Mouse (Mus musculus): ENCODE results near the gene Arrdc1. TPM values are rescaled to one million over a fixed set of nuclear protein-coding genes. Genes with fewer than 3 reads are reported as not detected.

Gene Arrdc1
- polyA plus RNA-seq (2014; fragmentation: Illumina TruSeq; extraction: RNeasy Lipid Tissue Mini Kit (QIAGEN cat#74804); ENCODE audit: insufficient read depth, low read depth, low replicate concordance), result 58.3 TPM

GRCm38 (mm10) chr2:24935057-24935796 lies at the start of gene Arrdc1:
Arrdc1 (minus strand) TSS chr2:24935252.

GRCm38 (mm10) chr2:24975704-24976297 lies 40.7 kb upstream of the Arrdc1 start, which contains the start of gene Pnpla7:
Pnpla7 (plus strand) TSS chr2:24976033.

GRCm38 (mm10) chr2:24974906-24975703 lies 40.1 kb upstream of the Arrdc1 start, which contains the start of gene Mrpl41:
Mrpl41 (minus strand) TSS chr2:24975098.

DNA sequence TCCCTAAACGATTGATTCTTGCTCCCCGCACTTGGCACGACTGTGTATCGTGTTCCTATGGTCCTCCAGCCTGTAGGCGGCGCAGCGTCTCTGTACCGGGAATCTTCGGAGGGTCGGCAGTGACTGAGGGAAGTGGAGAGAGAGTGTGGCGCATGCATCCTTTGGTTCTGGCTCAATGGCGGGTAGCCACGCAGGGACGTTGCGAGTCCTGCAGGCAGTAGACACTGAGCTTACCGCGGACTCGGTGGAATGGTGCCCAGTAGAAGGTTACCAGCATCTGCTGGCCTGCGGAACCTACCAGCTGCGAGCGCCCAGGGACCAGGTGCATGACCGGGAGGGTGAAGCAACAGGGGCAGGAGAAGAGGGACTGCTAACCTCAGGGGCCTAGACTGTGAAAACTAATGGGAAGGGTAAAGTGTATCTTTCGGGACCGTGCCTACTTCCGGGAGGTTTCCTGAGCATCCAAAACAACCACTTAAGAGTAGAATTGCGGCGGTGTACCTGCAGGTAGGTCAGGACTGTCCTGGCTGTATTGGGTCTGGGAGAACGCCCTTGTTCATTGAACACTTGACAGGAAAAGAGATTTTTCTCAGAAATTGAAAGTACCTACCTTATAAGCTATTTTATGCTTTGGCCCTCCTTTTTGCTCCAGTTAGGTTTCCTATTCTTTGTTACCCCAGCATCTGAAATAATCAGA lies 27.4 kb upstream of the Arrdc1 start, which contains the start of gene Dph7:
Dph7 (plus strand) TSS at position 97 of the 697 bp plus-strand sequence.

GRCm38 (mm10) chr2:24949421-24950188 lies 14.6 kb upstream of the Arrdc1 start, which contains the start of gene Zmynd19:
Zmynd19 (plus strand) TSS chr2:24949792.

GRCm38 (mm10) chr2:24918930-24919838 lies 15.9 kb downstream of the Arrdc1 start, which contains the start of gene Ehmt1:
Ehmt1 (minus strand) TSS chr2:24919614.

Other genes starting within 250 kb of the Arrdc1 start
- 0.09 TPM for gene Cacna1b, start 172.1 kb downstream of the Arrdc1 start, polyA plus RNA-seq (2014; fragmentation: Illumina TruSeq; extraction: RNeasy Lipid Tissue Mini Kit (QIAGEN cat#74804); ENCODE audit: insufficient read depth, low read depth, low replicate concordance)
- 8.9 TPM for gene Ehmt1, start 15.6 kb downstream of the Arrdc1 start, polyA plus RNA-seq (2014; fragmentation: Illumina TruSeq; extraction: RNeasy Lipid Tissue Mini Kit (QIAGEN cat#74804); ENCODE audit: insufficient read depth, low read depth, low replicate concordance)
- gene Zmynd19, start 14.5 kb upstream of the Arrdc1 start, polyA plus RNA-seq (2014; fragmentation: Illumina TruSeq; extraction: RNeasy Lipid Tissue Mini Kit (QIAGEN cat#74804); ENCODE audit: insufficient read depth, low read depth, low replicate concordance), result 11.7 TPM
- 12.6 TPM for gene Dph7, start 27.1 kb upstream of the Arrdc1 start, polyA plus RNA-seq (2014; fragmentation: Illumina TruSeq; extraction: RNeasy Lipid Tissue Mini Kit (QIAGEN cat#74804); ENCODE audit: insufficient read depth, low read depth, low replicate concordance)
- 58.2 TPM for gene Mrpl41, start 39.8 kb upstream of the Arrdc1 start, polyA plus RNA-seq (2014; fragmentation: Illumina TruSeq; extraction: RNeasy Lipid Tissue Mini Kit (QIAGEN cat#74804); ENCODE audit: insufficient read depth, low read depth, low replicate concordance)
- 13.0 TPM for gene Pnpla7, start 40.8 kb upstream of the Arrdc1 start, polyA plus RNA-seq (2014; fragmentation: Illumina TruSeq; extraction: RNeasy Lipid Tissue Mini Kit (QIAGEN cat#74804); ENCODE audit: insufficient read depth, low read depth, low replicate concordance)
- gene Nsmf, start 119.1 kb upstream of the Arrdc1 start, polyA plus RNA-seq (2014; fragmentation: Illumina TruSeq; extraction: RNeasy Lipid Tissue Mini Kit (QIAGEN cat#74804); ENCODE audit: insufficient read depth, low read depth, low replicate concordance), result 29.3 TPM
- gene Entpd8, start 145.1 kb upstream of the Arrdc1 start, polyA plus RNA-seq (2014; fragmentation: Illumina TruSeq; extraction: RNeasy Lipid Tissue Mini Kit (QIAGEN cat#74804); ENCODE audit: insufficient read depth, low read depth, low replicate concordance), result 2.4 TPM
- gene Noxa1, start 159.9 kb upstream of the Arrdc1 start, polyA plus RNA-seq (2014; fragmentation: Illumina TruSeq; extraction: RNeasy Lipid Tissue Mini Kit (QIAGEN cat#74804); ENCODE audit: insufficient read depth, low read depth, low replicate concordance), result 1.9 TPM
- gene Nrarp, start 245.5 kb upstream of the Arrdc1 start, polyA plus RNA-seq (2014; fragmentation: Illumina TruSeq; extraction: RNeasy Lipid Tissue Mini Kit (QIAGEN cat#74804); ENCODE audit: insufficient read depth, low read depth, low replicate concordance), result 28.7 TPM